Mouse (Mus musculus): ENCODE data around the gene Rassf6. TPM values are rescaled to one million over a fixed set of nuclear protein-coding genes. Genes with fewer than 3 reads are reported as not detected.
A peak's percentile ranks its signal among the peaks of the same experiment; 100 is the strongest.

Gene Rassf6
- total and polyA plus RNA-seq, 3 experiments = 15.1 to 24.5 (median 18.3) TPM

- Histone ChIP-seq H3K36me3 (replicated peaks in 1 of 2; ENCODE audit: control insufficient read depth in 1 of 2, insufficient read depth in 1 of 2, low read length in 1 of 2) (peaks cover 15 to 38% of the 10 kb centered on the region in 2 experiments), H3K79me2 (replicated peaks; ENCODE audit: control insufficient read depth, extremely low read depth, insufficient read depth, poor library complexity, severe bottlenecking) (no peaks in the 10 kb centered on the region), H3K27me3 (replicated peaks) (no peaks in the 10 kb centered on the region), H3K4me3 (replicated peaks in 1 of 3; ENCODE audit: low read depth in 2 of 3, low read length in 2 of 3, poor library complexity in 1 of 3) (no peak overlapping the region), H3K27ac (ENCODE audit: insufficient read depth, low read depth) (no peak overlapping the region), H3K4me1 (ENCODE audit: control insufficient read depth in 1 of 2, insufficient read depth in 2 of 2) (peaks cover 12 to 62% of the 10 kb centered on the region in 2 experiments), H3K9ac (ENCODE audit: insufficient read depth, low read depth) (no peak overlapping the region), H3K9me3 (replicated peaks; ENCODE audit: low read length) (peaks cover 8% of the 10 kb centered on the region), H3K4me2 (ENCODE audit: insufficient read depth, low read depth, poor library complexity, severe bottlenecking) (no peak overlapping the region)
- no peak for TF ChIP-seq NRF1 (IDR thresholded peaks at IDR 0.05; ENCODE audit: low read depth, low read length)
- no peak for TF ChIP-seq MAFK (IDR thresholded peaks at IDR 0.05; ENCODE audit: insufficient replicate concordance, low read length)
- no peak for TF ChIP-seq MAX (IDR thresholded peaks at IDR 0.05; ENCODE audit: low read length)
- no peak for TF ChIP-seq MAZ (IDR thresholded peaks at IDR 0.05; ENCODE audit: low read depth, low read length)
- no peak for TF ChIP-seq ZKSCAN1 (IDR thresholded peaks at IDR 0.05; ENCODE audit: borderline replicate concordance, low read depth, low read length)
- no peak for TF ChIP-seq JUND (conservative IDR thresholded peaks at IDR 0.05; ENCODE audit: low read depth, low read length)
- TF ChIP-seq PAX5 (IDR thresholded peaks at IDR 0.05; ENCODE audit: low read length) = no peak
- no peak for TF ChIP-seq KAT2A (IDR thresholded peaks at IDR 0.05; ENCODE audit: insufficient replicate concordance, low read length)
- no peak for TF ChIP-seq CHD2 (IDR thresholded peaks at IDR 0.05; ENCODE audit: low read length)
- no peak for TF ChIP-seq RCOR1 (conservative IDR thresholded peaks at IDR 0.05; ENCODE audit: low read depth, low read length)
- TF ChIP-seq SIN3A (IDR thresholded peaks at IDR 0.05; ENCODE audit: low read length) = no peak
- TF ChIP-seq EP300 (IDR thresholded peaks at IDR 0.05; ENCODE audit: low read length) = no peak; the same call in 1 of the 2 replicates
- no peak for TF ChIP-seq ZC3H11A (IDR thresholded peaks at IDR 0.05; ENCODE audit: low read depth, low read length)
- no peak for TF ChIP-seq RAD21 (IDR thresholded peaks at IDR 0.05; ENCODE audit: low read depth, low read length)
- peak; percentile 51 for TF ChIP-seq BHLHE40 (IDR thresholded peaks at IDR 0.05; ENCODE audit: low read depth, low read length)
- TF ChIP-seq UBTF (IDR thresholded peaks at IDR 0.05; ENCODE audit: low read depth, low read length) = no peak
- peak; percentile 70 for TF ChIP-seq ETS1 (conservative IDR thresholded peaks at IDR 0.05; ENCODE audit: low read depth, low read length)
- 0 out of 2 replicates have a peak, but pooled peaks have one; percentile 48 for TF ChIP-seq MYC (IDR thresholded peaks at IDR 0.05; ENCODE audit: low read depth, low read length)
- TF ChIP-seq CTCF (conservative IDR thresholded peaks at IDR 0.05 in 1 of 2, IDR thresholded peaks at IDR 0.05 in 1 of 2; ENCODE audit: low read depth in 2 of 2, low read length in 2 of 2) = no peak
- no peak for TF ChIP-seq MXI1 (IDR thresholded peaks at IDR 0.05; ENCODE audit: low read depth, low read length)
- no peak for TF ChIP-seq JUN (IDR thresholded peaks at IDR 0.05; ENCODE audit: insufficient read depth, low read depth, low read length)
- TF ChIP-seq NELFE (IDR thresholded peaks at IDR 0.05; ENCODE audit: low read depth, low read length) = no peak
- peak; percentile 27; the same call in 1 of the 2 replicates for TF ChIP-seq MEF2A (IDR thresholded peaks at IDR 0.05; ENCODE audit: borderline replicate concordance, low read depth, low read length)
- no peak for TF ChIP-seq SMC3 (IDR thresholded peaks at IDR 0.05; ENCODE audit: low read depth, low read length)
- no peak for TF ChIP-seq ZNF384 (IDR thresholded peaks at IDR 0.05; ENCODE audit: low read depth, low read length)
- TF ChIP-seq POLR2AphosphoS2 (IDR thresholded peaks at IDR 0.05; ENCODE audit: low read depth, low read length) = no peak
- TF ChIP-seq HCFC1 (IDR thresholded peaks at IDR 0.05; ENCODE audit: low read depth, low read length) = no peak
- no peak for TF ChIP-seq USF1 (IDR thresholded peaks at IDR 0.05; ENCODE audit: low read depth, low read length)
- no peak for TF ChIP-seq ZMIZ1 (IDR thresholded peaks at IDR 0.05; ENCODE audit: low read depth, low read length)
- no peak for TF ChIP-seq IRF4 (IDR thresholded peaks at IDR 0.05; ENCODE audit: low read depth, low read length)
- no peak for TF ChIP-seq USF2 (conservative IDR thresholded peaks at IDR 0.05; ENCODE audit: low read depth, low read length)
- no peak for TF ChIP-seq E2F4 (IDR thresholded peaks at IDR 0.05; ENCODE audit: insufficient replicate concordance, low read depth, low read length)
- TF ChIP-seq ELF1 (IDR thresholded peaks at IDR 0.05; ENCODE audit: low read depth, low read length) = no peak
- no peak for TF ChIP-seq TBP (conservative IDR thresholded peaks at IDR 0.05; ENCODE audit: low read depth, low read length)
- TF ChIP-seq POLR2A (IDR thresholded peaks at IDR 0.05; ENCODE audit: low read depth, low read length) = no peak
- no peak for TF ChIP-seq GABPA (IDR thresholded peaks at IDR 0.05; ENCODE audit: insufficient replicate concordance, low read depth, low read length)
- no peak for TF ChIP-seq CHD1 (IDR thresholded peaks at IDR 0.05; ENCODE audit: low read depth, low read length)
- 0 out of 2 replicates have a peak, but pooled peaks have one; percentile 20 for TF ChIP-seq TCF12 (IDR thresholded peaks at IDR 0.05; ENCODE audit: low read depth, low read length)
- DNase-seq (ENCODE audit: extremely low read depth) = peak; percentile 83
- dilution Hi-C loops (cut with MboI; ENCODE audit: extremely low pct_ligation_motif_present, extremely low pct_unique_long_range_greater_than_20kb, low sequenced_read_pairs) = no loop called here
- in situ Hi-C loops (cut with MboI; ENCODE audit: low pct_ligation_motif_present, low pct_unique_long_range_greater_than_20kb, low sequenced_read_pairs) = loop anchor here (25.0 kb wide), 1 partner anchor 409 kb away; the partner anchor contains the start of gene Cox18
These were observed 18.7 kb downstream of the Rassf6 start for GRCm38 (mm10) chr5:90621726-90622125.

Measured in CH12.LX (cell line).